Mouse (Mus musculus) left cerebral cortex, postnatal 4 days (tissue): ENCODE results near the gene Carmil1. TPM values are rescaled to one million over a fixed set of nuclear protein-coding genes. Genes with fewer than 3 reads are reported as not detected.
"Not testable (repeated sequence)": the region's sequence is repeated elsewhere in the genome, so short reads cannot be mapped to it uniquely, and the experiment has no call there.

Experiments
- DNase-seq: peaks from one replicate; pipeline ENCODE4 v3.0.0-alpha.2; 2022
- intact Hi-C: fragments of 180-260 bp; cut with DNase I; formaldehyde crosslinking; loops from one replicate; pipeline ENCODE4 v1.15.1; 2025
- total RNA-seq, 2 experiments: library from RNA; stranded (reverse); gene quantifications; 2 replicates each; pipeline ENCODE4 v1.2.3; 2021

Gene Carmil1
- total RNA-seq, 2 experiments from 2014 or later, result 57.9 to 82.4 TPM

DNA sequence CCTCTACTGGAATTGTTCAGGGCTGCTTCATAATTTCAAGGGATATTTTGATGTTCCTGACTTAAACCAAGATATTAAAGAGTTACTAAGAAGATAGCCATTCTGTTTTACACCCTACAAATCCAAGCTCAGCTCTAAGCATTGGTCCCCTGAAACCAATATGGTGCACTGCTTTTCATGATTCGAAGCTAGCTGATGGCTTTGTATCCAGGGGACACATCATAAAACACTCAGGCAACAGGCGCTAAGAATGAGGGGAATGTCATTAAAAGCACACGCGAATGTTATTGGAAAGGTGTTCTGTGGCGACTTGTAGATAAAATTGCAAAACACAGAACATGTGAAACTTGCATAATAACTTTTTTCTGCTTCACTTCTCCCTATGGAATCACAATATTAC, 174.8 kb downstream of the Carmil1 start:
- intact Hi-C loops, result no loop called here

DNA sequence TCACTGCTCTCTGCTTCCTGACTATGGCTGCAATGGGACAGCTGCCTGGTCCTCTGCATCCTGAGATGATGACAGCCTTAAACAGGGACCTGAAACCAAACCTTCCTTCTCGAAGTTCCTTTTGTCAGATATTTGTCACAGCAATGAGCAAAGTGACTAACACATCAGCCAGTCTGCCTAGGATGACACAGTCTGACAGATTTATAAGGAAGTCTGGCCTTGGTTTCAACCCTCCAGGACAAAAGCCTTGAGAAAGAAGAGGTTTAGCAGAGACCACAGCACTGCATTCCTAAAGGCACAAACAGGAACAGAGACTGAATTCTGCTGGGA, 175.3 kb downstream of the Carmil1 start:
- intact Hi-C loops, result no loop called here
- DNase-seq, result no peak

More for the DNA sequence above, 174.8 kb downstream of the Carmil1 start:
- no peak for DNase-seq

- intact Hi-C loops, DNase-seq: not testable (repeated sequence)
These were observed 175.8 kb downstream of the Carmil1 start for GRCm38 (mm10) chr13:24104611-24105339.

GRCm38 (mm10) chr13:24104016-24104415, 176.6 kb downstream of the Carmil1 start:
- intact Hi-C loops, result no loop called here

GRCm38 (mm10) chr13:24103152-24103551, 177.4 kb downstream of the Carmil1 start:
- intact Hi-C loops, result no loop called here
- no peak for DNase-seq

More at GRCm38 (mm10) chr13:24104016-24104415, 176.6 kb downstream of the Carmil1 start:
- DNase-seq, result no peak

DNA sequence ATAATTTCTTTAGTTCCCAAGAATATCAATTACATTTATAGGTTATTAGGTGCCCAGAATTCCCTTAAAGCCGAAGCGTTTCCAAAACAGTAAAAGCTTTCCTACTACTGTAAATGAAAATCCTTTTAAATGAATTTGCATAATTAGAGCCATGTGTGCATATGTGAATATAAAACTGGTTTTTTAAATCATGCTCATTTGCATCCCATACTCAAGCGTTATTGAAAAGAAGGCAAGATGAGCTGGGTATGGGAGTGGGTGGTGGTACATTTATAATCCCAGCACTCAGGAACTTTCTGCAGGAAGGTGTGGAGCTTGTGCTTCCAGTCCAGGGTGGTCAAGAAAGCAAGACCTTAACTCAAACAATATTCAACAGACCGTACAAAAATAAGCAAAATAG, 178.3 kb downstream of the Carmil1 start:
- intact Hi-C loops, result no loop called here
- DNase-seq, result no peak

DNA sequence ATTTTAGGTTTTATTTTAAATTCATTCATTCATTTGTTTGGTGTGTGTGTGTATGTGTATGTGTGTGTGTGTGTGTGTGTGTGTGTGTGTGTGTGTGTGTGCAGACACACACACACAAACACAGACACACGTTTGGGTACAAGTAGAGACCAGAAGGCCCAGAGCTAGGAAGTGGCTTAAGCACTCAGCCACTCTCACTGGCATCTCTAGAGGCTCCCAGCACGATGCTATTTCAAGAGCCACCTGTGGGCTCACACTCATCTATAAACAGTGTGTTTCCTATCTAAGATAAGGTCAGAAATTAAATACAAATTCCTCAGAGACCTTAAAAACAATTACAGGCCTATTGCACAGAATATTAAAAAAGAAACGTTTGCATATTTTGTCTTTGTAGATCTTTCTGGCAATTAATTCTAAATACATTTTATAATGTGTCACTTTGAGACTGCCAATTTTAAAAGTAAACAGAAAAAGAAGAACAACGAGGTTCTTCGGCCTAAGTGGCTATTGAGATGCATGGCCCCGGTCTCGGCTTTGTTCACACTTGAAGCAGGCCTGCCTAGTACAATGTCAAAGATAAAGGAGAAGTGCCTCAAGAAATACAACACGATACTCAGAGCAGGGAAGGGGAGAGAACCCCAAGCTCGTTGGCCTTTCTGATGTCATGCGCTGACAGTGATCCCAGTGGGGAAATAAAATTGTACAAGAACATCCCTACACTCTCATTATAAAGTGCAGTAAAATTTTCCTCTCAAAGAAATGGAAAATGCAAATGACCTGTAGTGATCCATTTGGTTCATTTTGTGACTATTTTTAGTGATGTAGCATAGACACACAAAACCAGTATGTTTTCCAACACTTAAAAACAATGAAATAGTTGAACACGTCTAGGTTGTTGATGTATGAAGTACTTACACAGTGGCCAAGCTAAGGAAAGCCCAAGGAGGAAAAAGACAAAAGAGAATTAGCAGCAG, 179.2 kb downstream of the Carmil1 start:
- intact Hi-C loops, result no loop called here
- DNase-seq, result no peak

DNA sequence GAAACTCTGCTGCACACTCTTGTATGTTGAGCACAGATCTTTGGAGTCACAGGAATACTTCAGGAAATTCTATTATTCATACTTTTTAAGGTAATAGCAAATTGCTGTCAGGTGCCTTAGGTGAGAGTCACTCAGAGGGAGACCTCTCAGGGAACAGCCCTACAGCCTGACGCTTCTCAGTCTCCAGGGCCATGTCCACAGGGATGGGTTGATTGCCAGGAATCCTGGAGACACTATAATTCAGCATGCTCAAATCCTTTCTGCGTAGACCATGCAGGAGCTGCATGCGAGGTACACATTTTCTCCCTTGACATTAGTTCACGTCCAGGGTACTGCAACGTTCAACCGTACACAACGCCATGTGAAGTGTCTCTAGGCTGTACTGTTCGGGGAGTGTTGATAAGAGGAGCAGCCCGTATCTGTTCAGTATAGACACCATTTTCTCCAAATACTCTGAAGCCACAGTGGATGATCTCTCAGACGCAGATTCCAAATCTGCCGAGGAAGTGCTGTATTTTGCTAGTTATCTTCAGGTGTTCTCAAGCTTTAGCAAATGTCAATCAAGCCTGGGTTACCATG, 180.0 kb downstream of the Carmil1 start:
- DNase-seq, result no peak
- intact Hi-C loops, result no loop called here

DNA sequence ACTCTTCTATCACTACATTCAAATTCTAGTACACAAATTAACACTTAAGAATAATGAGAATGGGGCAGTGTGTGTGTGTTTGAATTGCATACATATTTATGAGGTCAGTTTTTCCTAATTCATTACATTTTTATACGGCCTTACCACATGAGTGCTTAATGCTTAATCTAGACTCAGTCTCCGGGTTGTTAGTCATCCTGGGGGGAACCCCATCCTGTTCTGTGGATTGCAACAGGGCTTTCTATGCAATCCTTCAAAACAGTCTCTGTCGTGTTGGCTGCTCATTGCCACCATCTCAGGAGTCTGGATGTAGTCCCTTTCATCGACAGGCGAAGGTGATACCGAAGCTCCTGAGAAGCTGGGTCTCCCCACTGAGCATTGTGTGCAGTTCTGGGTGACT, 184.0 kb downstream of the Carmil1 start:
- DNase-seq, result no peak
- intact Hi-C loops, result no loop called here

- intact Hi-C loops, result no loop called here
- DNase-seq, result no peak
These were observed 185.6 kb downstream of the Carmil1 start for GRCm38 (mm10) chr13:24094825-24095547.

GRCm38 (mm10) chr13:24093108-24093507, 187.5 kb downstream of the Carmil1 start:
- intact Hi-C loops, result no loop called here
- no peak for DNase-seq

DNA sequence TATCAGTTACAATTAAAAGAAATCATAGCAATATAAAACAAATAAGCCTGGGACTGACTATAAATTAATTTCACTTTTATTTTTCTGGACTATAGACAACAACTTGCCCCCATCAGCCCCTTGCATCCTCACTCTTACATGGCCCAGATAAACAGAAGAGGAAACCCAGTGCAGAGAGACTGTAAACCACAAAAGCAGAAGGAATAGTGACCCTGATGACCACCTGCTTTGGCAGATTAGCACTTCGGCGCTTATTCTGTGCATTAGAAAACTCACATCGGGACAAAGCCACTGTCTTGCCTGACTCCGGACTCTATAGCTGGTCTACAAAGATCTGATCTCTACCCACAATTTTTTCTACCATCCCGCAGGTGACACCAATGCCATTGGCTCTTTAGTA, 188.5 kb downstream of the Carmil1 start:
- DNase-seq, result no peak
- intact Hi-C loops, result no loop called here

GRCm38 (mm10) chr13:24082153-24082552, 198.4 kb downstream of the Carmil1 start:
- intact Hi-C loops, result no loop called here
- no peak for DNase-seq

DNA sequence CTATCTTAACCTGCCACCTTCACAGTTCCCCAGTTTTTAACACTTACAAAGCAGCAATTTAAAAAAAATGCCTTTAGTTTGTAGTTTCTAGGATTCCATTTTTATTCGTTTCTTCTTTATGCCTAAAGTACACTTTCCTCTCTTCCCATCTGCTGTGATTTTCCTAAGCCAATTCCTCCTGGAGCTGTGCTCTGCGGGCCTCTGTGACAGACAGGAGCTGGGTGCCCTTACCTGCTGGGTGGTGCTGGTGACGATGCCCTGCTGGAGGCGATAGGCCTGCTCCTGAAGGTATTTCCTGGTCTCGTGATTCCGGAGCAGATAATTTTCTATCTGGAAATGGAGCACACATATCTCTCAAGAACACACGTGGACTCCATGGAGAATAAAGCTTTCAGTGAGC, 198.9 kb downstream of the Carmil1 start:
- intact Hi-C loops, result no loop called here
- no peak for DNase-seq

DNA sequence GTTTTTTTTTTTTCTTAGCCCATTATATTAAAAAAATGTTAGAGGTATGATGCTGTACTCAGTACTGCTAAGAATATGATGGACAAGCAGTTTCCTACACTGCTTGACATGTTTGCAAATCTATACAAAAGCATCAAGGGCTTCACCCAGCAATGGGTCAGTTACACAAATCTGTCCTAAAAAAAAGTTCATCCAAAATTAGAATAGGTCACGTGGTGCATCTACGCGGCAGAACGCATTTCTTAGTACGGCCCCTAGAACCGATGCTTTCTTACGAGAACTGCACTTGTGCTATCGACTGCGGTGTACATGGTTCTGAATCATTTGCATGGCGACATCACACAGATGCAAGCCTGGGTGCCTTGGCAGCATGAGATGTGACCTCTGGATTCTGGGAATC, 208.0 kb downstream of the Carmil1 start:
- intact Hi-C loops, result no loop called here
- DNase-seq, result no peak

- intact Hi-C loops, result no loop called here
- no peak for DNase-seq
These were observed 213.0 kb downstream of the Carmil1 start for GRCm38 (mm10) chr13:24067553-24067952.

GRCm38 (mm10) chr13:24065536-24065935, 215.1 kb downstream of the Carmil1 start:
- DNase-seq, result no peak
- intact Hi-C loops, result no loop called here

- no peak for DNase-seq
- intact Hi-C loops, result no loop called here
These were observed 217.8 kb downstream of the Carmil1 start for GRCm38 (mm10) chr13:24062770-24063169.

DNA sequence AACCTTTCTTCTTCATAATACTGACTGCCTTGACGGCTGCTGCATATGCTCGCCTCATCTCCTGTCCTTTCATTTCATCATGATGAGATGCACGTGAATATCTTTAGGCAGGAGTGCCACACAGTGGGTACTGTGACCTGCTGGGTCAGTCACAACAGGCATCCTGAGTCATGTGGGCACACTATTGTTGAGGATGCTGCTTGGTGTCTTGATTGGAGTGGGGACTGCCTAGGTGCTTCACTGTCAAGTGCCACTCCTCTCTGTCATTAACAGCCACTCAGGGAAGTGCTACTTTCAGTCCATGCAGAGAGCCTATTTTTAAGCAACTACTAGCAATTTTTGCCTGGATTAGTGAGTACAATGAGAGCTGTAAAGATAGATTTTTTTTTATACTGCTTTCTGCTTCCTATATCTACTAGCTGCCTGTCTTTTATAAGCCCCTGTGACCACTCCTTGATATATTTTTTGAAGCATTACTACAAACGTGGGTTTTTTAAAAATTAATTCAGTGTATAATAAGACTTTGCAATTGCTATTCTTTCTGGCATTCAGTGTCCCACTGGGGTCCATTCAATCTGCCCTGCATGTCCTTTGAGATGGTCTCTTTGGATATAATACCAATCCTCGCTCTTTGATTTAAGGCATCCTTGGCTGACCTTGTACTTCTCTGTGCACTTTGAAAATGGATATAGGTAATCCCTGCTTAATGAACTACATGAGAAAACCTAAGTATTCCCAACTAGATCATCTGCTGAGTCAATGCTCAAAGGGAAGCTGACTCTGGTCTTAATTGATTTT, 225.3 kb downstream of the Carmil1 start:
- no peak for DNase-seq
- intact Hi-C loops, result no loop called here

- intact Hi-C loops, result no loop called here
- DNase-seq, result no peak
These were observed 229.1 kb downstream of the Carmil1 start for GRCm38 (mm10) chr13:24051496-24051895.
